Comparison of ENCODE assay signal across 26 mouse cellular contexts in genomic region chr15:102119121-102119830, GRCm38 (mm10). TPM values are rescaled to one million over a fixed set of nuclear protein-coding genes. Genes with fewer than 3 reads are reported as not detected.
A peak's percentile ranks its signal among the peaks of the same experiment; 100 is the strongest.
DNase-seq lines count a peak whose midpoint lies in the region; ATAC-seq and TF ChIP-seq lines count a peak whose summit lies in the region.
"Had no signal": no experiment of that assay in that cellular context is flagged by ENCODE, and none has a peak within 500 bp of the region (broad histone marks: within the 10 kb centered on the region; RNA-seq: fewer than 3 reads in every experiment).

No protein-coding gene starts in this region.

- H3K27ac ChIP-seq in cerebellum, adult 2 months (ENCODE audit: insufficient read depth, low read length): peak overlapping the region; percentile 11; the same call in 1 of the 2 replicates
- 0 out of 2 replicates have a peak overlapping the region, but pooled peaks have one; percentile 9 for H3K27ac ChIP-seq in forebrain, embryonic 14.5 days (ENCODE audit: low read depth, low read length)
- no peak overlapping the region; the same call in 1 of the 2 replicates for H3K27ac ChIP-seq in forebrain, embryonic 16.5 days (ENCODE audit: low read length)
- 0 out of 2 replicates have a peak overlapping the region, but pooled peaks have one; percentile 23 for H3K27ac ChIP-seq in hindbrain, embryonic 10.5 days
- H3K27ac ChIP-seq in hindbrain, embryonic 11.5 days (ENCODE audit: low read depth, low read length): no peak overlapping the region
- no peak overlapping the region for H3K27ac ChIP-seq in liver, adult 2 months (replicated peaks; ENCODE audit: insufficient read depth, low read depth, low read length)
- H3K27ac ChIP-seq: embryonic facial prominence, embryonic 12.5 days; limb, embryonic 12.5 days; liver, embryonic 13.5 days; stomach, embryonic 15.5 days had no signal

- no peak overlapping the region for H3K4me2 ChIP-seq in forebrain, embryonic 14.5 days (ENCODE audit: low read length)
- no peak overlapping the region for H3K4me2 ChIP-seq in forebrain, embryonic 16.5 days (ENCODE audit: low read length)
- H3K4me2 ChIP-seq in hindbrain, embryonic 11.5 days (replicated peaks; ENCODE audit: low read depth, low read length): no peak overlapping the region
- H3K4me2 ChIP-seq: embryonic facial prominence, embryonic 12.5 days; limb, embryonic 12.5 days; liver, embryonic 13.5 days; midbrain, embryonic 11.5 days; stomach, embryonic 15.5 days had no signal

- no peak overlapping the region for H3K4me3 ChIP-seq in cerebellum, adult 2 months (replicated peaks; ENCODE audit: insufficient read depth, low read depth, low read length)
- no peak overlapping the region for H3K4me3 ChIP-seq in forebrain, embryonic 14.5 days (ENCODE audit: low read depth, low read length)
- no peak overlapping the region for H3K4me3 ChIP-seq in forebrain, embryonic 16.5 days (replicated peaks; ENCODE audit: low read length)
- no peak overlapping the region for H3K4me3 ChIP-seq in hindbrain, embryonic 10.5 days
- no peak overlapping the region for H3K4me3 ChIP-seq in hindbrain, embryonic 11.5 days (ENCODE audit: low read depth, low read length)
- no peak overlapping the region for H3K4me3 ChIP-seq in liver, adult 2 months (ENCODE audit: insufficient read depth, low read depth, low read length)
- H3K4me3 ChIP-seq: embryonic facial prominence, embryonic 12.5 days; limb, embryonic 12.5 days; liver, embryonic 13.5 days; stomach, embryonic 15.5 days had no signal

- no peaks in the 10 kb centered on the region for H3K27me3 ChIP-seq in cerebellum, adult 2 months (ENCODE audit: control insufficient read depth, insufficient read depth, low read length)
- no peaks in the 10 kb centered on the region for H3K27me3 ChIP-seq in forebrain, embryonic 14.5 days (replicated peaks; ENCODE audit: control insufficient read depth, insufficient read depth, low read length)
- H3K27me3 ChIP-seq in forebrain, embryonic 16.5 days (replicated peaks; ENCODE audit: control insufficient read depth, insufficient read depth, low read length): no peaks in the 10 kb centered on the region
- no peaks in the 10 kb centered on the region for H3K27me3 ChIP-seq in hindbrain, embryonic 10.5 days (ENCODE audit: insufficient read depth, poor library complexity, severe bottlenecking)
- no peaks in the 10 kb centered on the region for H3K27me3 ChIP-seq in hindbrain, embryonic 11.5 days (ENCODE audit: control insufficient read depth, insufficient read depth, low read length)
- no peaks in the 10 kb centered on the region for H3K27me3 ChIP-seq in liver, adult 2 months (ENCODE audit: control insufficient read depth, insufficient read depth, low read length)
- H3K27me3 ChIP-seq: embryonic facial prominence, embryonic 12.5 days; limb, embryonic 12.5 days; liver, embryonic 13.5 days; stomach, embryonic 15.5 days had no signal

- H3K79me2 ChIP-seq in liver, adult 2 months (ENCODE audit: control insufficient read depth, insufficient read depth, low read length): no peaks in the 10 kb centered on the region

- no peak for TF ChIP-seq POLR2A in cerebellum, adult 2 months (IDR thresholded peaks at IDR 0.05; ENCODE audit: borderline replicate concordance, insufficient read depth, low read length)
- no peak for TF ChIP-seq POLR2A in liver, adult 2 months (IDR thresholded peaks at IDR 0.05; ENCODE audit: extremely low read depth, insufficient read depth, low read length)

- H3K9ac ChIP-seq in forebrain, embryonic 14.5 days (ENCODE audit: low read length): no peak overlapping the region
- no peak overlapping the region for H3K9ac ChIP-seq in forebrain, embryonic 16.5 days (replicated peaks; ENCODE audit: low read depth, low read length)
- H3K9ac ChIP-seq in hindbrain, embryonic 11.5 days (ENCODE audit: low read depth, low read length): no peak overlapping the region
- no peak overlapping the region for H3K9ac ChIP-seq in liver, adult 2 months (ENCODE audit: low read depth, low read length)
- H3K9ac ChIP-seq: embryonic facial prominence, embryonic 12.5 days; limb, embryonic 12.5 days; liver, embryonic 13.5 days; stomach, embryonic 15.5 days had no signal

- H3K4me1 ChIP-seq in cerebellum, adult 2 months (ENCODE audit: control insufficient read depth, insufficient read depth, low read length): peaks cover 64% of the 10 kb centered on the region
- peaks cover 7% of the 10 kb centered on the region for H3K4me1 ChIP-seq in forebrain, embryonic 14.5 days (ENCODE audit: control insufficient read depth, insufficient read depth, low read length)
- H3K4me1 ChIP-seq in forebrain, embryonic 16.5 days (replicated peaks; ENCODE audit: control insufficient read depth, insufficient read depth, low read length): peaks cover 19% of the 10 kb centered on the region
- peaks cover 26% of the 10 kb centered on the region for H3K4me1 ChIP-seq in hindbrain, embryonic 10.5 days (replicated peaks)
- H3K4me1 ChIP-seq in hindbrain, embryonic 11.5 days (replicated peaks; ENCODE audit: control insufficient read depth, insufficient read depth, low read length): no peaks in the 10 kb centered on the region
- H3K4me1 ChIP-seq in liver, adult 2 months (ENCODE audit: control insufficient read depth, insufficient read depth, low read length): peaks cover 4% of the 10 kb centered on the region
- H3K4me1 ChIP-seq: embryonic facial prominence, embryonic 12.5 days; limb, embryonic 12.5 days had no signal

- no peak for ATAC-seq in forebrain, embryonic 14.5 days
- ATAC-seq in forebrain, embryonic 16.5 days: no peak
- no peak for ATAC-seq in hindbrain, embryonic 11.5 days (ENCODE audit: low FRiP score)

- 30% methylated on average over 8 of the region's 8 CpGs for WGBS in cerebellum, adult 2 months
- WGBS in forebrain, embryonic 14.5 days: 84% methylated on average over 8 of the region's 8 CpGs
- WGBS in forebrain, embryonic 16.5 days: 80% methylated on average over 8 of the region's 8 CpGs
- 77% methylated on average over 8 of the region's 8 CpGs for WGBS in hindbrain, embryonic 10.5 days
- 76% methylated on average over 8 of the region's 8 CpGs for WGBS in hindbrain, embryonic 11.5 days
- 77% methylated on average over 8 of the region's 8 CpGs for WGBS in liver, adult 2 months

- no peak for TF ChIP-seq CTCF in cerebellum, adult 2 months (IDR thresholded peaks at IDR 0.05; ENCODE audit: borderline replicate concordance, insufficient read depth, low read depth, low read length)
- TF ChIP-seq CTCF in liver, adult 2 months (IDR thresholded peaks at IDR 0.05; ENCODE audit: low read depth, low read length): no peak

- H3K9me3 ChIP-seq in forebrain, embryonic 14.5 days (replicated peaks; ENCODE audit: control insufficient read depth, low read length): no peaks in the 10 kb centered on the region
- no peaks in the 10 kb centered on the region for H3K9me3 ChIP-seq in forebrain, embryonic 16.5 days (ENCODE audit: control insufficient read depth, low read length)
- no peaks in the 10 kb centered on the region for H3K9me3 ChIP-seq in hindbrain, embryonic 10.5 days
- no peaks in the 10 kb centered on the region for H3K9me3 ChIP-seq in hindbrain, embryonic 11.5 days (ENCODE audit: control insufficient read depth, low read length)
- H3K9me3 ChIP-seq: embryonic facial prominence, embryonic 12.5 days; limb, embryonic 12.5 days; liver, embryonic 13.5 days; stomach, embryonic 15.5 days had no signal

- peaks cover 79% of the 10 kb centered on the region for H3K36me3 ChIP-seq in forebrain, embryonic 14.5 days (ENCODE audit: control insufficient read depth, insufficient read depth, low read length)
- peaks cover 25% of the 10 kb centered on the region for H3K36me3 ChIP-seq in forebrain, embryonic 16.5 days (ENCODE audit: control insufficient read depth, insufficient read depth)
- H3K36me3 ChIP-seq in hindbrain, embryonic 10.5 days: peaks cover 91% of the 10 kb centered on the region
- no peaks in the 10 kb centered on the region; the same call in none of the 2 replicates for H3K36me3 ChIP-seq in hindbrain, embryonic 11.5 days (ENCODE audit: control insufficient read depth, insufficient read depth, low read length)
- H3K36me3 ChIP-seq in liver, adult 2 months (ENCODE audit: control insufficient read depth, insufficient read depth, low read length): peaks cover 22% of the 10 kb centered on the region; the same call in 1 of the 2 replicates

- DNase-seq in cerebellum, adult 2 months: peak in 1 of 2 experiments; percentile 79
- no peak for DNase-seq in cerebellum, postnatal 4 days (ENCODE audit: low spot score in 2 of 2)
- no peak for DNase-seq in forebrain, embryonic 14.5 days (ENCODE audit: low spot score)
- no peak for DNase-seq in hindbrain, embryonic 10.5 days (ENCODE audit: low spot score)
- DNase-seq in hindbrain, embryonic 11.5 days (ENCODE audit: low spot score): no peak
- DNase-seq in liver, adult 2 months (ENCODE audit: extremely low read depth, low read depth, low spot score): peak; percentile 49
- DNase-seq in liver: no peak
- DNase-seq: adrenal gland, postnatal 14 days; gastrocnemius, postnatal 14 days; kidney, adult 8-10 months; kidney, postnatal 10 days; liver, embryonic 13.5 days; lung, adult 2 months; lung, postnatal 14 days; thymus, adult 2 months; thymus, postnatal 4 days had no signal

RNA-seq across cellular contexts. Expression of gene Spryd3, which starts 16.8 kb away (rescaled TPM):
- 159 and 161 TPM in 2 replicates for polyA plus RNA-seq in cerebellum, adult 2 months (2012; rRNA removed)
- 20.9 and 28.1 TPM in 2 replicates for polyA plus RNA-seq in forebrain, embryonic 14.5 days (2014; fragmentation: Nextera tagmentation; extraction: Ambion mirVana)
- polyA plus RNA-seq in forebrain, embryonic 16.5 days (2015; fragmentation: Nextera tagmentation; extraction: Ambion mirVana): 48.2 and 56.4 TPM in 2 replicates
- 14.6 and 17.6 TPM in 2 replicates for polyA plus RNA-seq in hindbrain, embryonic 10.5 days (2016; fragmentation: Nextera tagmentation; extraction: Ambion mirVana)
- polyA plus RNA-seq in hindbrain, embryonic 11.5 days (2014; fragmentation: Nextera tagmentation; extraction: Ambion mirVana): 10.1 and 11.9 TPM in 2 replicates
- total RNA-seq in liver, adult 2 months (2014; rRNA removed): 9.2 and 12.1 TPM in 2 replicates
- 20.7 and 22.6 TPM in 2 replicates for polyA plus RNA-seq in liver, adult 2 months (2012; rRNA removed)

RNA-seq across cellular contexts. Expression of gene Tns2, which starts 19.1 kb away (rescaled TPM):
- 33.6 and 33.7 TPM in 2 replicates for polyA plus RNA-seq in cerebellum, adult 2 months (2012; rRNA removed)
- 5.5 and 8.2 TPM in 2 replicates for polyA plus RNA-seq in forebrain, embryonic 14.5 days (2014; fragmentation: Nextera tagmentation; extraction: Ambion mirVana)
- polyA plus RNA-seq in forebrain, embryonic 16.5 days (2015; fragmentation: Nextera tagmentation; extraction: Ambion mirVana): 6.9 and 7.7 TPM in 2 replicates
- 11.8 and 13.8 TPM in 2 replicates for polyA plus RNA-seq in hindbrain, embryonic 10.5 days (2016; fragmentation: Nextera tagmentation; extraction: Ambion mirVana)
- polyA plus RNA-seq in hindbrain, embryonic 11.5 days (2014; fragmentation: Nextera tagmentation; extraction: Ambion mirVana): 8.0 and 11.8 TPM in 2 replicates
- 21.8 and 36.5 TPM in 2 replicates for total RNA-seq in liver, adult 2 months (2014; rRNA removed)
- polyA plus RNA-seq in liver, adult 2 months (2012; rRNA removed): 30.9 and 35.9 TPM in 2 replicates
- total RNA-seq: megakaryocyte progenitor cell, adult 5-6 weeks had no signal

RNA-seq across cellular contexts. Expression of gene Igfbp6, which starts 24.9 kb away (rescaled TPM):
- 15.0 and 18.7 TPM in 2 replicates for polyA plus RNA-seq in cerebellum, adult 2 months (2012; rRNA removed)
- polyA plus RNA-seq in forebrain, embryonic 14.5 days (2014; fragmentation: Nextera tagmentation; extraction: Ambion mirVana): 1.3 and 1.6 TPM in 2 replicates
- 2.2 and 2.4 TPM in 2 replicates for polyA plus RNA-seq in forebrain, embryonic 16.5 days (2015; fragmentation: Nextera tagmentation; extraction: Ambion mirVana)
- 0.20 TPM in 1 of 2 replicates, not detected in the other for polyA plus RNA-seq in hindbrain, embryonic 10.5 days (2016; fragmentation: Nextera tagmentation; extraction: Ambion mirVana)
- 0.31 TPM in 1 of 2 replicates, not detected in the other for polyA plus RNA-seq in hindbrain, embryonic 11.5 days (2014; fragmentation: Nextera tagmentation; extraction: Ambion mirVana)
- 1.0 and 1.8 TPM in 2 replicates for total RNA-seq in liver, adult 2 months (2014; rRNA removed)
- polyA plus RNA-seq in liver, adult 2 months (2012; rRNA removed): 2.3 and 4.5 TPM in 2 replicates
- total RNA-seq: megakaryocyte progenitor cell, adult 5-6 weeks had no signal

RNA-seq across cellular contexts. Expression of gene Soat2, which starts 31.1 kb away (rescaled TPM):
- polyA plus RNA-seq in cerebellum, adult 2 months (2012; rRNA removed): 0.08 TPM in 1 of 2 replicates, not detected in the other
- polyA plus RNA-seq in forebrain, embryonic 14.5 days (2014; fragmentation: Nextera tagmentation; extraction: Ambion mirVana): not detected in 2 replicates
- not detected in 2 replicates for polyA plus RNA-seq in forebrain, embryonic 16.5 days (2015; fragmentation: Nextera tagmentation; extraction: Ambion mirVana)
- 0.35 and 0.38 TPM in 2 replicates for polyA plus RNA-seq in hindbrain, embryonic 10.5 days (2016; fragmentation: Nextera tagmentation; extraction: Ambion mirVana)
- 0.13 and 0.17 TPM in 2 replicates for polyA plus RNA-seq in hindbrain, embryonic 11.5 days (2014; fragmentation: Nextera tagmentation; extraction: Ambion mirVana)
- total RNA-seq in liver, adult 2 months (2014; rRNA removed): 27.5 and 36.5 TPM in 2 replicates
- 54.9 and 80.8 TPM in 2 replicates for polyA plus RNA-seq in liver, adult 2 months (2012; rRNA removed)
- total RNA-seq: heart, adult 18-20 months; heart, postnatal 36 days; layer of hippocampus, postnatal 25 days; midbrain, postnatal 0 days had no signal
- polyA plus RNA-seq: limb, embryonic 12.5 days; midbrain, embryonic 11.5 days had no signal

RNA-seq across cellular contexts. Expression of gene Eif4b, which starts 45.7 kb away (rescaled TPM):
- 114 TPM in 2 replicates for polyA plus RNA-seq in cerebellum, adult 2 months (2012; rRNA removed)
- polyA plus RNA-seq in forebrain, embryonic 14.5 days (2014; fragmentation: Nextera tagmentation; extraction: Ambion mirVana): 99.3 and 100 TPM in 2 replicates
- polyA plus RNA-seq in forebrain, embryonic 16.5 days (2015; fragmentation: Nextera tagmentation; extraction: Ambion mirVana): 109 and 117 TPM in 2 replicates
- polyA plus RNA-seq in hindbrain, embryonic 10.5 days (2016; fragmentation: Nextera tagmentation; extraction: Ambion mirVana): 80.4 and 122 TPM in 2 replicates
- 85.0 and 103 TPM in 2 replicates for polyA plus RNA-seq in hindbrain, embryonic 11.5 days (2014; fragmentation: Nextera tagmentation; extraction: Ambion mirVana)
- 119 and 130 TPM in 2 replicates for total RNA-seq in liver, adult 2 months (2014; rRNA removed)
- 70.5 and 73.8 TPM in 2 replicates for polyA plus RNA-seq in liver, adult 2 months (2012; rRNA removed)

Comparison
In these comparisons a context has a peak if more than half of its experiments do, and no peak if none do; other contexts are left out.
1. H3K27ac ChIP-seq: peak in cerebellum, adult 2 months (single experiment), forebrain, embryonic 14.5 days (single experiment) and hindbrain, embryonic 10.5 days (single experiment); none in forebrain, embryonic 16.5 days (single experiment), hindbrain, embryonic 11.5 days (single experiment) and liver, adult 2 months (single experiment).